Mouse (Mus musculus): ENCODE measurements around the gene Lima1. TPM values are rescaled to one million over a fixed set of nuclear protein-coding genes. Genes with fewer than 3 reads are reported as not detected.

Lima1 gene
- polyA plus RNA-seq, 1 experiment from 2014 or later = 77.1 TPM

DNA sequence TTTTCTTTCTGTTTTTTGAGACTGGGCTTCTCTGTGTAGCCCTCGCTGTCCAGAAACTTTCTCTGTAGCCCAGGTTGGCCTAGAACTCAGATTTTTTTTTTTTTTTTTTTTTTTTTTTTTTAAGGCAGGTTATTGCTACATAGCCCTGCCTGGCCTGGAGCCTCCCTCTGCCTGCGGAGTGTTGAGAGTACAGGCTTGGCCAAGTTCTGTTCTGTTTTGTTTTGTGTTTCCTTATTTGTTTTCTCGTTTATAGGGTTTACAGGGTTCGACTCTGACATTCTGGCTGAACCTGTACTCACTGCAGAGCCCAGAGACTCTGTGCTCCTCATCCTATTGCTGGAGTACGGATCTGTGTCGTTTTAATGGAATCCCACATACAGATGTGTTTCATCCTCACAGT, 13.7 kb downstream of the Lima1 start:
- no peak overlapping the region for H3K9ac ChIP-seq (ENCODE audit: low read length)
- no peaks in the 10 kb centered on the region for H3K27me3 ChIP-seq (ENCODE audit: control insufficient read depth, insufficient read depth, low read length)
- no peak overlapping the region for H3K4me2 ChIP-seq (replicated peaks; ENCODE audit: low read depth)
- no peaks in the 10 kb centered on the region for H3K9me3 ChIP-seq (ENCODE audit: control insufficient read depth, low read length)
- 0 out of 2 replicates have a peak, but pooled peaks cover 2% of the 10 kb centered on the region for H3K4me1 ChIP-seq (replicated peaks; ENCODE audit: control insufficient read depth, insufficient read depth)
- no peak overlapping the region for H3K27ac ChIP-seq (replicated peaks)
- no peaks in the 10 kb centered on the region for H3K36me3 ChIP-seq (ENCODE audit: control insufficient read depth, insufficient read depth, low read length)
- no peak for TF ChIP-seq CTCF (IDR thresholded peaks at IDR 0.05; ENCODE audit: low read depth)
- TF ChIP-seq EP300 (optimal IDR thresholded peaks at IDR 0.05) = no peak
- WGBS = 53% methylated on average over 6 of the region's 6 CpGs
- DNase-seq (ENCODE audit: low spot score) (no peak), ATAC-seq (ENCODE audit: low FRiP score, low TSS enrichment) (no peak)
- no peak overlapping the region for H3K4me3 ChIP-seq (ENCODE audit: low read depth, low read length)

GRCm38 (mm10) chr15:99859644-99860392, 15.4 kb downstream of the Lima1 start:
- H3K27ac ChIP-seq (replicated peaks) = no peak overlapping the region
- no peak overlapping the region for H3K4me2 ChIP-seq (replicated peaks; ENCODE audit: low read depth)
- ATAC-seq (ENCODE audit: low FRiP score, low TSS enrichment) (no peak), DNase-seq (ENCODE audit: low spot score) (no peak)
- H3K4me3 ChIP-seq (ENCODE audit: low read depth, low read length) = no peak overlapping the region
- no peak overlapping the region for H3K9ac ChIP-seq (ENCODE audit: low read length)
- H3K4me1 ChIP-seq (replicated peaks; ENCODE audit: control insufficient read depth, insufficient read depth) = 0 out of 2 replicates have a peak, but pooled peaks cover 2% of the 10 kb centered on the region
- no peaks in the 10 kb centered on the region for H3K36me3 ChIP-seq (ENCODE audit: control insufficient read depth, insufficient read depth, low read length)
- TF ChIP-seq EP300 (optimal IDR thresholded peaks at IDR 0.05) = no peak
- TF ChIP-seq CTCF (IDR thresholded peaks at IDR 0.05; ENCODE audit: low read depth) = no peak
- WGBS = 52% methylated on average over 9 of the region's 9 CpGs
- no peaks in the 10 kb centered on the region for H3K27me3 ChIP-seq (ENCODE audit: control insufficient read depth, insufficient read depth, low read length)
- no peaks in the 10 kb centered on the region for H3K9me3 ChIP-seq (ENCODE audit: control insufficient read depth, low read length)

DNA sequence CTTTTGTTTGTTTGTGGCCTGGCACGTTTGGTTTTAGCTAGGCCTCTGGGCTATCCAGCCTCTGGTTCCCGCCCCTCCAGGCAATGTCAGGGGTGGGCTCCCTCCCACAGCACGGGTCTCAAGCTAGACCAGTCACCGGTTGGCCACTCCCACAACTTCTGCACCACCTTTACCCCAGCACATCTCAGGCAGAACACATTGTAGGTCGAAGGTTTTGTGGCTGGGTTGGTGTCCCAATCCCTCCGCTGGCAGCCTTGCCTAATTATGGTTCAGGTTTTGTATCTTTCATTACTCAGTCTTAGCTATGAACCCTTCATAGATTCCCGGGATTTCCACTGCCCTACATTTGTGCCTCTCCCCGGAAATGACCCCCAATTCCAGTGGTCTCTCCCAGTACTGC, 17.8 kb downstream of the Lima1 start:
- DNase-seq (ENCODE audit: low spot score) (no peak), ATAC-seq (ENCODE audit: low FRiP score, low TSS enrichment) (peak; percentile 20; the same call in 1 of the 2 replicates)
- TF ChIP-seq EP300 (optimal IDR thresholded peaks at IDR 0.05) = no peak
- no peak for TF ChIP-seq CTCF (IDR thresholded peaks at IDR 0.05; ENCODE audit: low read depth)
- Histone ChIP-seq H3K4me1 (replicated peaks; ENCODE audit: control insufficient read depth, insufficient read depth) (0 out of 2 replicates have a peak, but pooled peaks cover under 1% of the 10 kb centered on the region), H3K27me3 (ENCODE audit: control insufficient read depth, insufficient read depth, low read length) (no peaks in the 10 kb centered on the region), H3K4me2 (replicated peaks; ENCODE audit: low read depth) (no peak overlapping the region), H3K4me3 (ENCODE audit: low read depth, low read length) (no peak overlapping the region), H3K36me3 (ENCODE audit: control insufficient read depth, insufficient read depth, low read length) (no peaks in the 10 kb centered on the region), H3K9me3 (ENCODE audit: control insufficient read depth, low read length) (no peaks in the 10 kb centered on the region), H3K9ac (ENCODE audit: low read length) (no peak overlapping the region), H3K27ac (replicated peaks) (no peak overlapping the region)
- 63% methylated on average over 8 of the region's 8 CpGs for WGBS

DNA sequence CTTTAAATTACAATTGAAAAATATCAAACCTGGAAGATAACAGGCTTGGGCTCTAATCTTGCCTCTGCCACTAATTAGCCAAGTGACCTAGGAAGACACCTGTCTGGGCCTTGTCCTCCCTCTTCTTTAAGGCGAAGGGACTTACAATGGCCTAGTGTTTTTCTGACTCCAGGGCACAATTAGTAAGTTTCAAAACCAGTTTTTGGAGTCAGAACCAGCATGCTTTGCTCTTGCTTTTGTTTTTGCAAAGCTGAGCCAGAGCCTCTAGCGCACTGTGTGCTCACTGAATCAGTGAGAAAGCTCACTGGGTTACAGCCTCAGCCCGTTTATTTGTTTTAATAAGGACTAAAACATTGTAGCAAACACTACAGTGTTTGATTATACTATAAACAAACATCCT, 20.1 kb downstream of the Lima1 start:
- DNase-seq (ENCODE audit: low spot score) = no peak
- Histone ChIP-seq H3K4me2 (replicated peaks; ENCODE audit: low read depth) (no peak overlapping the region), H3K36me3 (ENCODE audit: control insufficient read depth, insufficient read depth, low read length) (no peaks in the 10 kb centered on the region), H3K27me3 (ENCODE audit: control insufficient read depth, insufficient read depth, low read length) (no peaks in the 10 kb centered on the region), H3K27ac (replicated peaks) (no peak overlapping the region), H3K4me1 (replicated peaks; ENCODE audit: control insufficient read depth, insufficient read depth) (no peaks in the 10 kb centered on the region), H3K9ac (ENCODE audit: low read length) (no peak overlapping the region), H3K9me3 (ENCODE audit: control insufficient read depth, low read length) (no peaks in the 10 kb centered on the region), H3K4me3 (ENCODE audit: low read depth, low read length) (no peak overlapping the region)
- 48% methylated on average over 3 of the region's 3 CpGs for WGBS
- no peak for ATAC-seq (ENCODE audit: low FRiP score, low TSS enrichment)
- TF ChIP-seq EP300 (optimal IDR thresholded peaks at IDR 0.05) (no peak), CTCF (IDR thresholded peaks at IDR 0.05; ENCODE audit: low read depth) (no peak)

DNA sequence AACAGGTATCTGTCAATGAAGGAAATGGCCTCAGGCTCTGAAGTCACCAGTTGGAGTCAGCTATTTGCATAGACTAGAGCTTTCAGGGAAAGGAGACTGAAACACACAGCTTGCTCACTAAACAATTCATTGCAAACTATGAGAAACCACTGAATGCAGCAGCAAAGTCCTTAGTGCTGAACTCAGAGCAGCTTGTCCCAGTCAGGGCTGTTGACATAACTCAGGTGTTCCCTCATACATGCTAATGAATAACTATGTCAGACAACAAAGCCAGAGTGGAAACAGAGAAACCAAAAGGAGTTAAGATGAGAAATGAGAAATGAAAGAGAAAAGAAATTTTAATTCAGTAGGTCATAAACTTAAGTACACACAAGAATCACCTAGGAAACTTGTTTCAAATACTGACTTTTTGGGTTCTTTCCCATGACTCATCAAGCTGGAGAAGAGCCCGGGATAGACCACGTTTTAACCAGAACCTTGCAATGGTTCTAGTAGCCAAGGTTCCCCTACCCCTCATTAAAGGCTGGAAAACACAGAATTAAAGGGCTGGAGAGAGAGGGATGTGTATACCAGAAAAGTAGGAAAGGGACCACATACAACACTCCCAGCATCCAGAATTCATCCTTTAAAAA, 22.5 kb downstream of the Lima1 start:
- peak overlapping the region; percentile 73 for H3K27ac ChIP-seq (replicated peaks)
- no peak overlapping the region for H3K9ac ChIP-seq (ENCODE audit: low read length)
- ATAC-seq (ENCODE audit: low FRiP score, low TSS enrichment) (peak; percentile 74), DNase-seq (ENCODE audit: low spot score) (no peak)
- H3K4me3 ChIP-seq (ENCODE audit: low read depth, low read length) = no peak overlapping the region
- whole genome bisulfite sequencing = 28% methylated on average over 2 of the region's 2 CpGs
- H3K27me3 ChIP-seq (ENCODE audit: control insufficient read depth, insufficient read depth, low read length) = no peaks in the 10 kb centered on the region
- H3K36me3 ChIP-seq (ENCODE audit: control insufficient read depth, insufficient read depth, low read length) = no peaks in the 10 kb centered on the region
- no peak overlapping the region for H3K4me2 ChIP-seq (replicated peaks; ENCODE audit: low read depth)
- H3K4me1 ChIP-seq (replicated peaks; ENCODE audit: control insufficient read depth, insufficient read depth) = 0 out of 2 replicates have a peak, but pooled peaks cover 3% of the 10 kb centered on the region
- TF ChIP-seq EP300 (optimal IDR thresholded peaks at IDR 0.05) (no peak), CTCF (IDR thresholded peaks at IDR 0.05; ENCODE audit: low read depth) (no peak)
- no peaks in the 10 kb centered on the region for H3K9me3 ChIP-seq (ENCODE audit: control insufficient read depth, low read length)

DNA sequence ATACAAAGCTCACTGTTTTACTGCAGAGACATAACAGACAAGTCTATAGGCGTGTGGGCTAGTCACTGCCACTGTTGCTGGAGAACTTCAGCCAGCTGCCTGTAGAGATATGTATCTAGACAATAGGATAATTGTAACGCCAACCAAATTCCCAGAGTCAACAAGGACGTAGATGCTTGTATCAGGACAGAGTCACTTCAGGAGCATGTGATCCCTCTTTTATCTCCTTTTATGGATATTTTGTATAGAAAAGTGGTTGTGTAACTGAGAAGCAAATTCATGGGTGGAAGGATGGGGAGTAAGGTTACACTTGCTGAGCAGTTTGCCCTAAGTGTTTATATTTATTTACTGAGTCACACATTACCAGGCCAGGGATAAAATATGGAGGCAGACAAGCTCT, 25.0 kb downstream of the Lima1 start:
- Histone ChIP-seq H3K27ac (replicated peaks) (no peak overlapping the region), H3K9me3 (ENCODE audit: control insufficient read depth, low read length) (no peaks in the 10 kb centered on the region), H3K4me2 (replicated peaks; ENCODE audit: low read depth) (no peak overlapping the region), H3K36me3 (ENCODE audit: control insufficient read depth, insufficient read depth, low read length) (no peaks in the 10 kb centered on the region), H3K9ac (ENCODE audit: low read length) (no peak overlapping the region), H3K4me1 (replicated peaks; ENCODE audit: control insufficient read depth, insufficient read depth) (0 out of 2 replicates have a peak, but pooled peaks cover 3% of the 10 kb centered on the region), H3K27me3 (ENCODE audit: control insufficient read depth, insufficient read depth, low read length) (no peaks in the 10 kb centered on the region), H3K4me3 (ENCODE audit: low read depth, low read length) (no peak overlapping the region)
- ATAC-seq (ENCODE audit: low FRiP score, low TSS enrichment) = no peak
- TF ChIP-seq CTCF (IDR thresholded peaks at IDR 0.05; ENCODE audit: low read depth) (no peak), EP300 (optimal IDR thresholded peaks at IDR 0.05) (no peak)
- 39% methylated on average over 3 of the region's 3 CpGs for WGBS
- DNase-seq (ENCODE audit: low spot score) = no peak

All from stomach, postnatal 0 days (tissue).